Mouse (Mus musculus) CD8-positive naive resting alpha-beta T cell, adult 57 days (primary cell): ENCODE results near the gene Nsmce3. TPM values are rescaled to one million over a fixed set of nuclear protein-coding genes. Genes with fewer than 3 reads are reported as not detected.

Experiments used
- total RNA-seq: library from RNA; stranded (reverse); gene quantifications from one replicate; pipeline ENCODE4 v1.2.4, GENCODE M21; 2023

Nsmce3 gene
- total RNA-seq: 6.1 TPM

DNA sequence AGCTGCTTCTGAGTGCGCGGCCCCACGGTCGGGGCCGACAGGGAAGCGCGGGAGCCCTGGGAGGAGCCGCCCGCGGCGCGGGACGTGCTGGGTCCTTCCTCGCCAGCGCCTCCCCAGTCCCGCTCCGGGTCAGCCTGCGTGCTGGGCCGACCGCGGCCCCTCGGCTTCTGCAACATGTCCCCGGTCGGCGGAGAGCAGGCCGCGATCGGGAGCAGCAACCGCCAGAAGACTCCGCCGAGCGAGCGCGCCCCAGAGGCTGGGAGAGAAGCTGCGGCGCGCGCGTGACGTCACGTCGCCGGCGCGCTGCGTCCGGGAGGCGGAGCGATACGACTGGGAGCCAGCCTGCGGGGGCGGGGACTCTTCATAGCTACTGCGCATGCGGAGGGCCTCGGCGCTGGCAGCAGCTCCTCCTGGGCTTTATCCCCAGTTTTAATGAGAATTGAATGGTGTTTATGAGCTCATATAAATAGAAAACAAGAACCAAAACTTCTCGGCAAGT is at the start of gene Nsmce3:
Nsmce3 (minus strand) TSS at position 255 of the 499 bp plus-strand sequence.

